Mouse (Mus musculus): ENCODE results near the gene Borcs5. TPM values are rescaled to one million over a fixed set of nuclear protein-coding genes. Genes with fewer than 3 reads are reported as not detected.

Gene Borcs5
- polyA plus RNA-seq, 1 experiment from 2014 or later, result 15.8 TPM

DNA sequence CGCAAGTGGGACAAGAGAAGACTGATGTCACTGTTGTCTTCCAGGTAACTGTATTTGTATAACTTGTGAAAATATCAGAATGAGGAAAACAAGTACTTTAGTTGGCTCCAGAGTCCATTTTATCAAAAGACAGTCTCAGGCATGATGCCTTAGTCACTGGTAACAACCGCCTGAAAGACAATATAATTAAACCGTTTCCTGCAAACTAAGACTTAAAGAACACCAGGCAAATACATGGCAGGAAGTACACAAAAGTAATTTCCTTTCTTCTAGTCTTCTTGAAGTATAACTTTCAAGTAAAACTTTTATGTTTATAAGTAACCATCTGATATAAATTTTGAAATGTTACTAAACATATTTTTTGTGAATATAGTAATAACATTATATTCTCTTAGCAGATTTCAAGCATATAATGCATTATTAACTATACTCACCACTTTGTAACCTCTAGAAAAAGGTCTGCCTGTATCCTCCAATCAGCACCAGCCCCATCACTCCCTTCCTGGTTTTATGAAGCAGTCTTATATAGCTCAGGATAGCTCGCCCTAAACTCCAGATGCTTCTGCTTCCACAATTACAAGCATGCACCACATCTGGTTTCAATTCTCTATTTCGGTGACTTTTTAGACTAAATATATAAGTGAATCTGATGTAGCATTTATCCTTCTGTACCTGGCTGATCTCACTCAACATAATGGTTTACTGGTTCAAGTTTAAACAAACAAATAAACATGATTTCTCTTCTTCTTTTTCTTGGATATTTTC lies 112.8 kb downstream of the Borcs5 start:
- Histone ChIP-seq H3K4me1 (no peaks in the 10 kb centered on the region), H3K27ac (no peak overlapping the region), H3K9me3 (replicated peaks) (no peaks in the 10 kb centered on the region), H3K9ac (no peak overlapping the region), H3K27me3 (no peaks in the 10 kb centered on the region), H3K4me2 (no peak overlapping the region), H3K4me3 (replicated peaks) (no peak overlapping the region), H3K36me3 (peaks cover 29% of the 10 kb centered on the region)
- 83% methylated on average over 5 of the region's 5 CpGs for WGBS
- no peak for ATAC-seq (replicated peaks; ENCODE audit: low FRiP score)

DNA sequence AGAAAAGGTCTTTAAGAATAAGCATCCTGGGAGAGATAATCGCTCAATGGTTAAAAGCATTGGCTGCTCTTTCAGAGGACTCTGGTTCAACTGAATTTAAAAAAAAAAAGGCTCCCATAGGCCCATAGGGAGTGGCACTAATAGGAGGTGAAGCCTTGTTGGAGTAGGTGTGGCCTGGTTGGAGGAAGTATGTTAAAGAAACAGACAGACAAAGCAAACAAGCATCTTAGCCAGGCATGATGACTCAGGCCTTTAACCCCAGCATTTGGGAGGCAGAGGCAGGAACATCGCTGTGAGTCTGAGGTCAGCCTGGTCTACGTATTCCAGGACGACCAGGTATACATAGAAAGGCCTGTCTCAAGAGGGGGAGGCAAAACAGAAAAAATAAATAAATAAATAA lies 114.1 kb downstream of the Borcs5 start:
- H3K4me3 ChIP-seq (replicated peaks), result no peak overlapping the region
- WGBS, result 93% methylated on average over 4 of the region's 4 CpGs
- H3K4me2 ChIP-seq, result no peak overlapping the region
- no peak for ATAC-seq (replicated peaks; ENCODE audit: low FRiP score)
- H3K27ac ChIP-seq, result no peak overlapping the region
- H3K9ac ChIP-seq, result no peak overlapping the region
- H3K36me3 ChIP-seq, result peaks cover 35% of the 10 kb centered on the region
- no peaks in the 10 kb centered on the region for H3K27me3 ChIP-seq
- no peaks in the 10 kb centered on the region for H3K9me3 ChIP-seq (replicated peaks)
- no peaks in the 10 kb centered on the region for H3K4me1 ChIP-seq

DNA sequence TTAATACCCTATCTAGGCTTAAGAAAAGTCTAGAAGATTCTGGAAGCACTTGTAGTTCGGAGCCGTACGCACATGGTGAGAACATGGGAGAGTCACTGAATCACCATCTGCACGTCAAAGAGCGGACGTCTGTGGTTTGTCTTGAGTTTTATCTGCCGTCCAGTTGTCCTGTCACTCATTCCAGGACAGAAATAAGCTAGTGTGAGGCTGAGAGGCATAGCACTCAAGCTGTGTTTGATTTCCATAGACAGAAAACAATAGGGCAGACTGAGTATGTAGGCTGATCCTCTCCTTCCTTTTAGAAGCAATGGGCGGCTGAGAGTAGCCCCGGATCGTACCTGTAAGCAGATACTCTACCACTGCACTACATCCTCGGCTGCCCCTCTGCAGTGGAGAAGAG lies 114.5 kb downstream of the Borcs5 start:
- H3K4me1 ChIP-seq, result no peaks in the 10 kb centered on the region
- H3K9ac ChIP-seq, result no peak overlapping the region
- peaks cover 36% of the 10 kb centered on the region for H3K36me3 ChIP-seq
- H3K27ac ChIP-seq, result no peak overlapping the region
- no peak overlapping the region for H3K4me2 ChIP-seq
- no peak for ATAC-seq (replicated peaks; ENCODE audit: low FRiP score)
- 90% methylated on average over 11 of the region's 11 CpGs for WGBS
- no peaks in the 10 kb centered on the region for H3K27me3 ChIP-seq
- H3K9me3 ChIP-seq (replicated peaks), result no peaks in the 10 kb centered on the region
- H3K4me3 ChIP-seq (replicated peaks), result no peak overlapping the region

DNA sequence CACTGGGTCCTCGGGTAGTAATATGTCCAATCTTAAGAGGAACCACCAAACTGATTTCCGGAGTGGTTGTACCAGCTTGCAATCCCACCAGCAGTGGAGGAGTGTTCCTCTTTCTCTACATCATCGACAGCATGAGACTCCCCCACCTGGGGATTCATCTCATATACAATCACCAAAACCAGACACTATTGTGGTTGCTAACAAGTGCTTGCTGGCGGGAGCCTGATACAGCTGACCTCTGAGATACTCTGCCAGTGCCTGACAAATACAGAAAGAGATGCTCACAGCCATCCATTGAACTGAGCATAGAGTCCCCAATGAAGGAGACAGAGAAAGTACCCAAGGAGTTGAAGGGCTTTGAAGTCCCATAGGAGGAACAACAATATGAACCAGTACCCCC lies 116.7 kb downstream of the Borcs5 start:
- H3K9me3 ChIP-seq (replicated peaks), result no peaks in the 10 kb centered on the region

More for the DNA sequence above, 116.7 kb downstream of the Borcs5 start:
- H3K36me3 ChIP-seq, result peaks cover 32% of the 10 kb centered on the region
- H3K27ac ChIP-seq, result no peak overlapping the region
- no peak overlapping the region for H3K4me2 ChIP-seq
- WGBS, result 93% methylated on average over 4 of the region's 4 CpGs
- H3K4me3 ChIP-seq (replicated peaks), result no peak overlapping the region
- no peak overlapping the region for H3K9ac ChIP-seq
- H3K27me3 ChIP-seq, result no peaks in the 10 kb centered on the region
- ATAC-seq (replicated peaks; ENCODE audit: low FRiP score), result no peak
- no peaks in the 10 kb centered on the region for H3K4me1 ChIP-seq

Other genes with a start within 250 kb of the Borcs5 start
- gene Bcl2l14, start 243.2 kb upstream of the Borcs5 start, polyA plus RNA-seq (2015; fragmentation: Nextera tagmentation; extraction: Ambion mirVana), result 4.6 and 5.5 TPM in 2 replicates
- gene Lrp6, start 72.5 kb upstream of the Borcs5 start, polyA plus RNA-seq (2015; fragmentation: Nextera tagmentation; extraction: Ambion mirVana), result 34.5 and 37.5 TPM in 2 replicates
- gene Mansc1, start 7.0 kb upstream of the Borcs5 start, polyA plus RNA-seq (2015; fragmentation: Nextera tagmentation; extraction: Ambion mirVana), result 6.9 and 7.0 TPM in 2 replicates
- 11.0 and 11.8 TPM in 2 replicates for gene Dusp16, start 153.1 kb downstream of the Borcs5 start, polyA plus RNA-seq (2015; fragmentation: Nextera tagmentation; extraction: Ambion mirVana)
- gene Crebl2, start 190.6 kb downstream of the Borcs5 start, polyA plus RNA-seq (2015; fragmentation: Nextera tagmentation; extraction: Ambion mirVana), result 2.3 and 3.1 TPM in 2 replicates